Mouse (Mus musculus): ENCODE measurements around the gene Cbfa2t2.

DNA sequence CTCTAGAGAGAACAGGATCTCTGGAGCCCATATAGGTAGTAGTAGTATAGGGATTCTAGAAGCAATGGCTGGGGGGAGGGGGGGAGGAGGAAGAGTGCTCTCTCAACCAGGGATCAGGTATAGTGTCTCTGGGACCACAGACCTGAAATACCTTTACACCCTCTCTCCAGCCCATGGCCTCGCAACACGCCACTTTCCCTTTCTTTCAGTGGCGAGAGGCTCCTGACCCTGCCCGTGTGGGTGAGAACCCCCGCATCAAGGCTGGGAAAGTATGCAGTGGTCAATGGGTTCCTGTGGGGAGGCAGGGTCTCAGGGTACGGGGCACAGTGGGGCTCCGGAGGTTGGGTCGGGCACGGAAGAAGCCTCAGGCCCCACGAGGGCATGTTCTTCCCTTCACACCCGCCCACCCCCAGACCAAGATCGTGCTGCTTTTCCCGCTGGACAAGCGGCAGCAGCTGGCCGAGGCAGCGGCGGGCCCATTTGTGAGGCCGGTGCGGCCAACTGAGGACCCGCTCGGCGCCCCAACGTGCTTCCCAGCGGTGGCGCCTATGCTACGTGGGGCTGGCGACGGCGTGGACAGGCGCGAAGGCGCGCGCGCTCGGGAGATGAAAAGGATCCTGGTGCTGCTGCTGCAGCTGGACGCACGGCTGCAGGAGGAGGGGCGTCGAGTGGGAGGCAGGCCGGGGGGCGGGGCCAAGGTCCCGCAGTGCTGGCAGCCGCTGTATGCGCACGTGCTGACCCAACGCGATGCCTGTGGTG lies 113.0 kb downstream of the Cbfa2t2 start:
- TF ChIP-seq CTCF (conservative IDR thresholded peaks at IDR 0.05; ENCODE audit: insufficient read depth, insufficient read length, low read depth, low read length): no peak
- TF ChIP-seq POLR2A (IDR thresholded peaks at IDR 0.05; ENCODE audit: low read depth, low read length): no peak
